Mouse (Mus musculus) effector memory CD4-positive, alpha-beta T cell, adult 5 months (primary cell): Measurements from ENCODE around the gene Zfp1. TPM values are rescaled to one million over a fixed set of nuclear protein-coding genes. Genes with fewer than 3 reads are reported as not detected.

Source experiments
- polyA plus RNA-seq: library from polyadenylated mRNA; unstranded; fragments of 100-300 nt; shearing (Covaris generic); gene quantifications from one replicate; pipeline ENCODE4 v1.2.1, GENCODE M21; 2017

Zfp1 gene
- 14.4 TPM for polyA plus RNA-seq

GRCm38 (mm10) chr8:111643264-111644141 lies at the start of gene Zfp1:
Gene Zfp1, plus strand, starts transcription at chr8:111643401.

GRCm38 (mm10) chr8:111630105-111630521 lies 13.1 kb upstream of the Zfp1 start, which contains the start of gene Ldhd:
Gene Ldhd, minus strand, starts transcription at chr8:111630374.

GRCm38 (mm10) chr8:111690960-111691445 lies 47.8 kb downstream of the Zfp1 start, which contains the start of gene Ctrb1:
Gene Ctrb1, minus strand, starts transcription at chr8:111691010.

Other genes starting within 250 kb of the Zfp1 start
- not detected for gene Fa2h, start 249.6 kb upstream of the Zfp1 start, polyA plus RNA-seq
- 3.3 TPM for gene Wdr59, start 121.3 kb upstream of the Zfp1 start, polyA plus RNA-seq
- 183 TPM for gene Znrf1, start 107.3 kb upstream of the Zfp1 start, polyA plus RNA-seq
- gene Ldhd, start 13.0 kb upstream of the Zfp1 start, polyA plus RNA-seq, result 0.27 TPM
- gene Ctrb1, start 47.6 kb downstream of the Zfp1 start, polyA plus RNA-seq, result not detected
- gene Bcar1, start 100.4 kb downstream of the Zfp1 start, polyA plus RNA-seq, result 0.37 TPM
- 53.4 TPM for gene Cfdp1, start 210.9 kb downstream of the Zfp1 start, polyA plus RNA-seq
- 1.4 TPM for gene Tmem170, start 233.3 kb downstream of the Zfp1 start, polyA plus RNA-seq